Mouse (Mus musculus): Measurements from ENCODE around the gene Myo1e.

GRCm38 (mm10) chr9:70349274-70349673 lies 142.1 kb downstream of the Myo1e start:
- TF ChIP-seq CTCF (IDR thresholded peaks at IDR 0.05; ENCODE audit: extremely low read depth, insufficient read length, insufficient replicate concordance, low read depth, low read length) (no peak), POLR2A (IDR thresholded peaks at IDR 0.05; ENCODE audit: low read depth, low read length) (no peak)
